Mouse (Mus musculus) CH12.LX (cell line): ENCODE results near the gene Phlda3. TPM values are rescaled to one million over a fixed set of nuclear protein-coding genes. Genes with fewer than 3 reads are reported as not detected.

Source experiments
- DNase-seq: peaks from one replicate; pipeline ENCODE4 v3.0.0-alpha.2; 2013; ENCODE audit errors: extremely low read depth
- H3K27ac ChIP-seq: 2 replicates; pipeline ENCODE4 v1.5.1; 2012; ENCODE audit warnings: low read depth, mild to moderate bottlenecking, control low read depth, moderate library complexity; ENCODE audit not compliant: insufficient read depth
- H3K27me3 ChIP-seq: replicated peaks from 2 replicates; pipeline ENCODE3; 2012; ENCODE audit warnings: inconsistent platforms
- H3K36me3 ChIP-seq, 2 experiments: replicated peaks in 1 of 2; 2 replicates each; pipeline versions ENCODE3 to v1.6.1; 2012; ENCODE audit warnings: inconsistent platforms in 1 of 2, low read length in 1 of 2, mild to moderate bottlenecking in 1 of 2, mixed read lengths in 1 of 2, moderate library complexity in 1 of 2; ENCODE audit not compliant: control insufficient read depth in 1 of 2, insufficient read depth in 1 of 2
- H3K4me1 ChIP-seq, 2 experiments: 2 replicates each; pipeline ENCODE4 v1.6.1; 2012; ENCODE audit warnings: inconsistent platforms in 1 of 2, moderate library complexity in 1 of 2; ENCODE audit not compliant: insufficient read depth in 2 of 2, control insufficient read depth in 1 of 2
- H3K4me2 ChIP-seq: 2 replicates; pipeline ENCODE4 v1.6.1; 2012; ENCODE audit warnings: low read depth, mild to moderate bottlenecking, control low read depth; ENCODE audit not compliant: poor library complexity, insufficient read depth, severe bottlenecking
- H3K4me3 ChIP-seq, 3 experiments: fragments of 150-350 bp in 1 of 3; sonication (generic) in 1 of 3; replicated peaks in 1 of 3; 2 replicates each; pipeline versions ENCODE3 to v1.5.1; 2011 to 2012; ENCODE audit warnings: low read depth in 2 of 3, low read length in 2 of 3, mild to moderate bottlenecking in 2 of 3, moderate library complexity in 2 of 3, control low read depth in 1 of 3, improper control_type of control experiment in 1 of 3, inconsistent platforms in 1 of 3, mixed read lengths in 1 of 3; ENCODE audit not compliant: poor library complexity in 1 of 3
- H3K79me2 ChIP-seq: replicated peaks from 2 replicates; pipeline ENCODE4 v1.6.1; 2012; ENCODE audit warnings: mild to moderate bottlenecking, moderate library complexity; ENCODE audit not compliant: control insufficient read depth, poor library complexity, insufficient read depth, severe bottlenecking; ENCODE audit errors: extremely low read depth
- H3K9ac ChIP-seq: 2 replicates; pipeline ENCODE4 v1.6.1; 2012; ENCODE audit warnings: low read depth, mild to moderate bottlenecking, control low read depth, moderate library complexity; ENCODE audit not compliant: insufficient read depth
- H3K9me3 ChIP-seq: replicated peaks from 2 replicates; pipeline ENCODE3; 2012; ENCODE audit warnings: low read length, inconsistent platforms, mixed read lengths
- CHD1 ChIP-seq: IDR thresholded peaks from 2 replicates; pipeline ENCODE4 v1.6.1; 2012; ENCODE audit warnings: low read depth, low read length, improper control_type of control experiment, inconsistent platforms
- CTCF ChIP-seq, 2 experiments: IDR thresholded peaks in 1 of 2; conservative IDR thresholded peaks in 1 of 2; 2 replicates each; pipeline ENCODE4 v1.5.1; 2011 to 2012; ENCODE audit warnings: low read depth in 2 of 2, low read length in 2 of 2, improper control_type of control experiment in 1 of 2, inconsistent platforms in 1 of 2, mild to moderate bottlenecking in 1 of 2, moderate library complexity in 1 of 2
- EP300 ChIP-seq: IDR thresholded peaks from 2 replicates; pipeline ENCODE4 v1.6.1; 2011; ENCODE audit warnings: low read length, improper control_type of control experiment
- IRF4 ChIP-seq: IDR thresholded peaks from 2 replicates; pipeline ENCODE4 v1.6.1; 2014; ENCODE audit warnings: low read depth, mild to moderate bottlenecking, inconsistent platforms, low read length, improper control_type of control experiment
- JUND ChIP-seq: conservative IDR thresholded peaks from 2 replicates; pipeline ENCODE4 v1.6.1; 2011; ENCODE audit warnings: low read depth, low read length, improper control_type of control experiment
- MAX ChIP-seq: IDR thresholded peaks from 2 replicates; pipeline ENCODE4 v1.6.1; 2011; ENCODE audit warnings: low read length, improper control_type of control experiment
- NELFE ChIP-seq: IDR thresholded peaks from 2 replicates; pipeline ENCODE4 v1.6.1; 2011; ENCODE audit warnings: low read depth, low read length, improper control_type of control experiment
- PAX5 ChIP-seq: IDR thresholded peaks from 2 replicates; pipeline ENCODE4 v1.6.1; 2012; ENCODE audit warnings: low read length, inconsistent platforms, mixed read lengths
- POLR2A ChIP-seq: IDR thresholded peaks from 2 replicates; pipeline ENCODE4 v1.6.1; 2011; ENCODE audit warnings: low read depth, mild to moderate bottlenecking, improper control_type of control experiment, low read length
- TBP ChIP-seq: conservative IDR thresholded peaks from 2 replicates; pipeline ENCODE4 v1.6.1; 2011; ENCODE audit warnings: low read depth, low read length, improper control_type of control experiment
- TCF12 ChIP-seq: IDR thresholded peaks from 2 replicates; pipeline ENCODE4 v1.6.1; 2014; ENCODE audit warnings: low read depth, mild to moderate bottlenecking, inconsistent platforms, low read length, improper control_type of control experiment
- USF1 ChIP-seq: IDR thresholded peaks from 2 replicates; pipeline ENCODE4 v1.6.1; 2014; ENCODE audit warnings: low read depth, mild to moderate bottlenecking, inconsistent platforms, low read length, improper control_type of control experiment
- ZC3H11A ChIP-seq: IDR thresholded peaks from 2 replicates; pipeline ENCODE4 v1.6.1; 2012; ENCODE audit warnings: low read depth, mild to moderate bottlenecking, inconsistent platforms, low read length, improper control_type of control experiment
- ZNF384 ChIP-seq: IDR thresholded peaks from 2 replicates; pipeline ENCODE4 v1.6.1; 2012; ENCODE audit warnings: low read depth, low read length, improper control_type of control experiment, inconsistent platforms
- dilution Hi-C: fragments of 300-500 bp; cut with MboI; formaldehyde crosslinking; loops from 2 replicates; pipeline ENCODE4 v1.14.3; 2020; ENCODE audit warnings: low sequenced_read_pairs; ENCODE audit not compliant: extremely low pct_unique_long_range_greater_than_20kb, extremely low pct_ligation_motif_present
- in situ Hi-C: fragments of 300-500 bp; cut with MboI; formaldehyde crosslinking; loops from 3 replicates; pipeline ENCODE4 v1.14.3; 2019; ENCODE audit warnings: low sequenced_read_pairs, low pct_ligation_motif_present, low pct_unique_long_range_greater_than_20kb, mixed read lengths
- polyA plus RNA-seq: library from polyadenylated mRNA; unstranded; fragments of >175 nt; gene quantifications from 2 replicates; pipeline ENCODE4 v1.2.1, GENCODE M21; 2012; ENCODE audit warnings: low read depth; ENCODE audit not compliant: insufficient read length
- total RNA-seq, 2 experiments: library from RNA; depleted of rRNA; stranded (reverse); fragments of 300-350 nt in 1 of 2; fragments of >200 nt in 1 of 2; gene quantifications; 2 replicates each; pipeline ENCODE4 v1.2.3; 2012 to 2014

Phlda3 gene
- total and polyA plus RNA-seq, 3 experiments = 37.5 to 98.1 (median 49.5) TPM

- TF ChIP-seq CTCF (conservative IDR thresholded peaks at IDR 0.05 in 1 of 2, IDR thresholded peaks at IDR 0.05 in 1 of 2; ENCODE audit: low read depth in 2 of 2, low read length in 2 of 2) (peak; percentile 69 to 96), JUND (peak; percentile 36; the same call in 1 of the 2 replicates), IRF4 (peak; percentile 77)
Measured at GRCm38 (mm10) chr1:135719486-135719885, 46.4 kb upstream of the Phlda3 start (continued).

- dilution Hi-C loops = no loop called here
- H3K4me2 ChIP-seq = peak within 1 kb of the TSS; percentile 78
Measured at GRCm38 (mm10) chr1:135719983-135720382, 45.9 kb upstream of the Phlda3 start, which contains the start of gene Csrp1. Gene Csrp1, plus strand, starts transcription at chr1:135720061.

GRCm38 (mm10) chr1:135723016-135723415, 42.9 kb upstream of the Phlda3 start:
- no peak for TF ChIP-seq ZC3H11A
- TF ChIP-seq USF1 = no peak
- no peak for TF ChIP-seq PAX5
- no peak for TF ChIP-seq CHD1
- Histone ChIP-seq H3K9ac (no peak overlapping the region), H3K4me2 (no peak overlapping the region), H3K9me3 (no peaks in the 10 kb centered on the region), H3K27ac (no peak overlapping the region), H3K27me3 (no peaks in the 10 kb centered on the region), H3K79me2 (no peaks in the 10 kb centered on the region), H3K4me1 (peaks cover 4 to 23% of the 10 kb centered on the region in 2 experiments; a peak in 3 of 4 replicates), H3K4me3 (no peak overlapping the region), H3K36me3 (peaks cover 0 to 4% of the 10 kb centered on the region in 2 experiments)
- in situ Hi-C loops (loop anchor here (5.0 kb wide), 2 partner anchors 34 to 59 kb away; no protein-coding TSS in a partner anchor), dilution Hi-C loops (no loop called here)
- no peak for DNase-seq

More at GRCm38 (mm10) chr1:135719983-135720382, 45.9 kb upstream of the Phlda3 start, which contains the start of gene Csrp1:
- H3K4me3 ChIP-seq = peak within 1 kb of the TSS; percentile 49 to 62 (median 54)
- peaks cover 4 to 17% of the 10 kb centered on the region in 2 experiments; a peak in 3 of 4 replicates for H3K4me1 ChIP-seq
- H3K79me2 ChIP-seq = no peaks in the 10 kb centered on the region
- peak within 1 kb of the TSS; percentile 71 for H3K9ac ChIP-seq
- H3K27me3 ChIP-seq = no peaks in the 10 kb centered on the region
- DNase-seq = no peak
- in situ Hi-C loops = loop anchor here (5.0 kb wide), 2 partner anchors 37 to 62 kb away; no protein-coding TSS in a partner anchor
- H3K9me3 ChIP-seq = no peaks in the 10 kb centered on the region
- no peak for TF ChIP-seq TCF12
- no peak for TF ChIP-seq MAX
- no peak for TF ChIP-seq JUND
- TF ChIP-seq POLR2A = peak; percentile 43; the same call in 1 of the 2 replicates
- TF ChIP-seq TBP = 0 out of 2 replicates have a peak, but pooled peaks have one; percentile 24
- TF ChIP-seq, all 38 proteins: peak for 2
- H3K27ac ChIP-seq = peak within 1 kb of the TSS; percentile 11; the same call in 1 of the 2 replicates
- peaks cover 0 to 3% of the 10 kb centered on the region in 2 experiments for H3K36me3 ChIP-seq

- H3K4me2 ChIP-seq = no peak overlapping the region
- dilution Hi-C loops (no loop called here), in situ Hi-C loops (loop anchor here (5.0 kb wide), 2 partner anchors 33 to 58 kb away; no protein-coding TSS in a partner anchor)
- no peak for TF ChIP-seq EP300
- no peak for TF ChIP-seq NELFE
- TF ChIP-seq ZNF384 = no peak
- H3K4me3 ChIP-seq = no peak overlapping the region
- no peak overlapping the region for H3K9ac ChIP-seq
- peaks cover 0 to 4% of the 10 kb centered on the region in 2 experiments for H3K36me3 ChIP-seq
- no peaks in the 10 kb centered on the region for H3K9me3 ChIP-seq
- peaks cover 4 to 29% of the 10 kb centered on the region in 2 experiments; a peak in 3 of 4 replicates for H3K4me1 ChIP-seq
- no peak overlapping the region for H3K27ac ChIP-seq
- no peak for DNase-seq
- no peaks in the 10 kb centered on the region for H3K27me3 ChIP-seq
- H3K79me2 ChIP-seq = no peaks in the 10 kb centered on the region
Measured at GRCm38 (mm10) chr1:135724134-135724533, 41.8 kb upstream of the Phlda3 start.
